8 mouse cellular contexts compared by ENCODE assay signal in genomic region chr11:109192673-109193557, GRCm38 (mm10). TPM values are rescaled to one million over a fixed set of nuclear protein-coding genes. Genes with fewer than 3 reads are reported as not detected.
A peak's percentile ranks its signal among the peaks of the same experiment; 100 is the strongest.
DNase-seq lines count a peak whose midpoint lies in the region; ATAC-seq and TF ChIP-seq lines count a peak whose summit lies in the region.

No protein-coding gene starts in this region.

- H3K27ac ChIP-seq in kidney, embryonic 14.5 days (ENCODE audit: low read depth, low read length): 0 out of 2 replicates have a peak overlapping the region, but pooled peaks have one; percentile 13
- H3K27ac ChIP-seq in limb, embryonic 13.5 days: no peak overlapping the region
- H3K27ac ChIP-seq in stomach, postnatal 0 days (replicated peaks): no peak overlapping the region

- no peak for TF ChIP-seq EP300 in stomach, postnatal 0 days (optimal IDR thresholded peaks at IDR 0.05)

- no peaks in the 10 kb centered on the region for H3K36me3 ChIP-seq in kidney, embryonic 14.5 days (ENCODE audit: control insufficient read depth, insufficient read depth, low read length)
- no peaks in the 10 kb centered on the region for H3K36me3 ChIP-seq in limb, embryonic 13.5 days
- no peaks in the 10 kb centered on the region for H3K36me3 ChIP-seq in stomach, postnatal 0 days (ENCODE audit: control insufficient read depth, insufficient read depth, low read length)

- peak; percentile 89 for TF ChIP-seq CTCF in stomach, postnatal 0 days (IDR thresholded peaks at IDR 0.05; ENCODE audit: low read depth)

- H3K9ac ChIP-seq in kidney, embryonic 14.5 days (ENCODE audit: low read depth, low read length): no peak overlapping the region
- H3K9ac ChIP-seq in limb, embryonic 13.5 days: no peak overlapping the region
- H3K9ac ChIP-seq in stomach, postnatal 0 days (ENCODE audit: low read length): no peak overlapping the region

- H3K4me1 ChIP-seq in kidney, embryonic 14.5 days (ENCODE audit: control insufficient read depth, insufficient read depth, low read length): no peaks in the 10 kb centered on the region
- H3K4me1 ChIP-seq in limb, embryonic 13.5 days: peaks cover 4% of the 10 kb centered on the region; the same call in 1 of the 2 replicates
- H3K4me1 ChIP-seq in stomach, postnatal 0 days (replicated peaks; ENCODE audit: control insufficient read depth, insufficient read depth): no peaks in the 10 kb centered on the region

- DNase-seq in 3134 (ENCODE audit: extremely low read depth, insufficient read length, low spot score): peak; percentile 32
- peak; percentile 87 for DNase-seq in adrenal gland, postnatal 10 days
- peak; percentile 85 for DNase-seq in embryo, embryonic 9.5 days (ENCODE audit: extremely low spot score)
- peak; percentile 59 to 78 for DNase-seq in gastrocnemius, postnatal 4 days (ENCODE audit: low spot score in 2 of 2)
- DNase-seq in natural killer cell, adult 2 months (ENCODE audit: low spot score in 2 of 2): peak; percentile 26 to 28
- peak; percentile 79 for DNase-seq in stomach, postnatal 0 days (ENCODE audit: low spot score)

- 23% methylated on average over 15 of the region's 15 CpGs for whole genome bisulfite sequencing in kidney, embryonic 14.5 days
- WGBS in limb, embryonic 13.5 days: 39% methylated on average over 15 of the region's 15 CpGs
- 50% methylated on average over 15 of the region's 15 CpGs for WGBS in stomach, postnatal 0 days

- peak; percentile 95 for ATAC-seq in kidney, embryonic 14.5 days (ENCODE audit: low FRiP score, low TSS enrichment)
- ATAC-seq in limb, embryonic 13.5 days (ENCODE audit: low FRiP score, low read depth): 0 out of 2 replicates have a peak, but pooled peaks have one; percentile 36
- 0 out of 2 replicates have a peak, but pooled peaks have one; percentile 56 for ATAC-seq in stomach, postnatal 0 days (ENCODE audit: low FRiP score, low TSS enrichment)

- H3K4me2 ChIP-seq in kidney, embryonic 14.5 days (replicated peaks; ENCODE audit: low read depth, low read length): peak overlapping the region; percentile 19; the same call in 1 of the 2 replicates
- 0 out of 2 replicates have a peak overlapping the region, but pooled peaks have one; percentile 2 for H3K4me2 ChIP-seq in limb, embryonic 13.5 days (replicated peaks)
- no peak overlapping the region for H3K4me2 ChIP-seq in stomach, postnatal 0 days (replicated peaks; ENCODE audit: low read depth)

- no peaks in the 10 kb centered on the region for H3K9me3 ChIP-seq in kidney, embryonic 14.5 days (ENCODE audit: control insufficient read depth, low read length)
- H3K9me3 ChIP-seq in limb, embryonic 13.5 days: no peaks in the 10 kb centered on the region
- H3K9me3 ChIP-seq in stomach, postnatal 0 days (ENCODE audit: control insufficient read depth, low read length): no peaks in the 10 kb centered on the region

- H3K27me3 ChIP-seq in kidney, embryonic 14.5 days (ENCODE audit: control insufficient read depth, insufficient read depth, low read length): no peaks in the 10 kb centered on the region
- no peaks in the 10 kb centered on the region for H3K27me3 ChIP-seq in limb, embryonic 13.5 days
- no peaks in the 10 kb centered on the region for H3K27me3 ChIP-seq in stomach, postnatal 0 days (ENCODE audit: control insufficient read depth, insufficient read depth, low read length)

- no peak overlapping the region for H3K4me3 ChIP-seq in kidney, embryonic 14.5 days (ENCODE audit: low read length)
- no peak overlapping the region for H3K4me3 ChIP-seq in limb, embryonic 13.5 days
- H3K4me3 ChIP-seq in stomach, postnatal 0 days (ENCODE audit: low read depth, low read length): no peak overlapping the region

RNA-seq across cellular contexts. Expression of gene E030025P04Rik, which starts 48.7 kb away (rescaled TPM):
- not detected for total RNA-seq in adrenal gland, postnatal 10 days (2021)
- not detected for total RNA-seq in gastrocnemius, postnatal 4 days (2021)
- not detected in 2 replicates for polyA plus RNA-seq in kidney, embryonic 14.5 days (2014; fragmentation: Nextera tagmentation; extraction: Ambion mirVana)
- polyA plus RNA-seq in limb, embryonic 13.5 days (2015; fragmentation: Nextera tagmentation; extraction: Ambion mirVana): not detected in 2 replicates
- polyA plus RNA-seq in stomach, postnatal 0 days (2015; fragmentation: Nextera tagmentation; extraction: Ambion mirVana): not detected in 2 replicates

Comparison
In these comparisons a context has a peak if more than half of its experiments do, and no peak if none do; other contexts are left out.
1. DNase-seq: peak in every context shown above with its lines; median percentile 87 in adrenal gland, postnatal 10 days; 85 in embryo, embryonic 9.5 days; 79 in stomach, postnatal 0 days; 68 in gastrocnemius, postnatal 4 days; 32 in 3134; 27 in natural killer cell, adult 2 months.
2. ATAC-seq: peak in every context shown above with its lines; median percentile 95 in kidney, embryonic 14.5 days; 56 in stomach, postnatal 0 days; 36 in limb, embryonic 13.5 days.